Mouse (Mus musculus) hindbrain, postnatal 0 days (tissue): ENCODE measurements around the gene Efs. TPM values are rescaled to one million over a fixed set of nuclear protein-coding genes. Genes with fewer than 3 reads are reported as not detected.
A peak's percentile ranks its signal among the peaks of the same experiment; 100 is the strongest.

Experiments used
- ATAC-seq: fragments of 200-750 bp; cut with Nextera tagmentation; 2 replicates; pipeline ENCODE4 v1.8.0; 2017; ENCODE audit warnings: mild to moderate bottlenecking, moderate TSS enrichment, moderate library complexity
- DNase-seq: peaks from one replicate; pipeline ENCODE4 v3.0.0-alpha.2; 2015; ENCODE audit warnings: low spot score
- H3K27ac ChIP-seq: fragments of 300-500 bp; sonication (generic); 2 replicates; pipeline ENCODE4 v1.5.1; 2014; ENCODE audit warnings: mild to moderate bottlenecking
- H3K27me3 ChIP-seq: fragments of 300-500 bp; sonication (generic); 2 replicates; pipeline ENCODE4 v1.6.1; 2014; ENCODE audit warnings: low read length, mixed read lengths; ENCODE audit not compliant: insufficient read depth
- H3K36me3 ChIP-seq: fragments of 300-500 bp; sonication (generic); 2 replicates; pipeline ENCODE4 v1.6.1; 2014; ENCODE audit warnings: low read length, mixed read lengths; ENCODE audit not compliant: insufficient read depth
- H3K4me1 ChIP-seq: fragments of 300-500 bp; sonication (generic); 2 replicates; pipeline ENCODE4 v1.6.1; 2014; ENCODE audit warnings: antibody characterized with exemption, low read length, mixed read lengths; ENCODE audit not compliant: insufficient read depth
- H3K4me2 ChIP-seq: fragments of 300-500 bp; sonication (generic); 2 replicates; pipeline ENCODE4 v1.6.1; 2014; ENCODE audit warnings: low read depth, mild to moderate bottlenecking, low read length, moderate library complexity, mixed read lengths
- H3K4me3 ChIP-seq: fragments of 300-500 bp; sonication (generic); 2 replicates; pipeline ENCODE4 v1.5.1; 2014; ENCODE audit warnings: low read length
- H3K9ac ChIP-seq: fragments of 300-500 bp; sonication (generic); replicated peaks from 2 replicates; pipeline ENCODE4 v1.6.1; 2014; ENCODE audit warnings: mild to moderate bottlenecking, low read length, moderate library complexity, mixed read lengths
- H3K9me3 ChIP-seq: fragments of 300-500 bp; sonication (generic); 2 replicates; pipeline ENCODE4 v1.6.1; 2016; ENCODE audit warnings: low read length, mixed read lengths
- CTCF ChIP-seq: IDR thresholded peaks from 2 replicates; pipeline ENCODE4 v1.5.1; 2016; ENCODE audit warnings: antibody characterized with exemption, control low read depth, low read depth
- WGBS: fragments of 180-500 bp; shearing (Covaris S2); extraction: QIAGEN DNeasy Blood & Tissue Kit; methylation state at CpG from one replicate; pipeline ENCODE4 v1.1.7; 2014; 5-methylcytosine and 5-hydroxymethylcytosine counted together
- polyA plus RNA-seq: library from polyadenylated mRNA; unstranded; fragments of >200 nt; fragmentation: Nextera tagmentation; extraction: Ambion mirVana; gene quantifications from 2 replicates; pipeline ENCODE4 v1.2.1, GENCODE M21; 2015
- total RNA-seq: library from RNA; depleted of rRNA; stranded (reverse); fragments of >200 nt; gene quantifications from 2 replicates; pipeline ENCODE4 v1.2.3, GENCODE M21; 2014

The Efs gene
- total and polyA plus RNA-seq, 2 experiments from 2014 or later = 13.8 to 38.0 TPM

DNA sequence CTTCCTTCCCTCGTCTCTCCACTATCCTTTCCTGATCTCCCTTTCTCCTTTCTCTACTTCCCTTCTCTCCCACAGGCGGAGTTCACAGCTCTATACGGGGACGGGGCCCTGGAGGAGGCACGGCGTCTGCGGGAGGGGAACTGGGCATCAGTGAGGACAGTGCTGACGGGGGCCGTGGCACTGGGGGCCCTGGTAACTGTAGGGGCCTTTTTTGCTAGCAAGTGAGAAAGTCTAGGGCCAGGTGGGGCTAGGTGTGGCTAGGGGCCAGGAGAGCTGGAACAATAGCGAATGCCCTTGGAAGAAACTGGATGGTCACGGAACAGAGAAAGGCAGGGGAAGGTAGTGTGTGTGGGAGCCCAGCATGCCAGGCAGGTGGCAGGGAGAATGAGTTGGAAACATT lies 40.6 kb downstream of the Efs start:
- DNase-seq (no peak), ATAC-seq (no peak)
- no peak overlapping the region for H3K27ac ChIP-seq
- 90% methylated on average over 11 of the region's 11 CpGs for WGBS
- H3K9me3 ChIP-seq = no peaks in the 10 kb centered on the region
- TF ChIP-seq CTCF = no peak
- no peak overlapping the region for H3K9ac ChIP-seq
- 0 out of 2 replicates have a peak, but pooled peaks cover 4% of the 10 kb centered on the region for H3K36me3 ChIP-seq
- H3K27me3 ChIP-seq = no peaks in the 10 kb centered on the region
- no peak overlapping the region for H3K4me2 ChIP-seq
- no peak overlapping the region for H3K4me3 ChIP-seq
- H3K4me1 ChIP-seq = peaks cover 7% of the 10 kb centered on the region

DNA sequence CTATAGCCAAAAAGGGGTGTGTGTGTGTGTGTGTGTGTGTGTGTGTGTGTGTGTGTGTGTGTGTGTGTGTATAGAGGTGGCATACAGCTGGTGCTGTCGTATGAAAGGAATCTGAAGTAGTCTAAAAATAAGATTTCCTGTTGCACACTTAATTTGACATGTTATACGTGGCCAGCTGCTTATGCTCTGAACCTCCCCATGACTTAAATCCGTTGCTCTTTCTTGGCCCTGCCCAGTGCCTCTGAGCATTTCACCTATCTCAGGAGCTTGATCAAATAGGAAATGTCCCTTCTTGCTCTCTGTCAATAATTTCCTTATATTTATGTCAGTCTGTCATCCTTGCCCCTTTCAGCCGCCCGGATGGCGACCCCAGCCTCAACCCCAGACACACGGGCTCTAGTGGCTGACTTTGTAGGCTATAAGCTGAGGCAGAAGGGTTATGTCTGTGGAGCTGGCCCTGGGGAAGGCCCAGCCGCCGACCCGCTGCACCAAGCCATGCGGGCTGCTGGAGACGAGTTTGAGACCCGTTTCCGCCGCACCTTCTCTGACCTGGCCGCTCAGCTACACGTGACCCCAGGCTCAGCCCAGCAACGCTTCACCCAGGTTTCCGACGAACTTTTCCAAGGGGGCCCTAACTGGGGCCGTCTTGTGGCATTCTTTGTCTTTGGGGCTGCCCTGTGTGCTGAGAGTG lies 41.8 kb downstream of the Efs start:
- peak overlapping the region; percentile 93 for H3K27ac ChIP-seq
- H3K4me3 ChIP-seq = peak overlapping the region; percentile 52
- no peak for TF ChIP-seq CTCF
- no peaks in the 10 kb centered on the region for H3K27me3 ChIP-seq
- H3K36me3 ChIP-seq = 0 out of 2 replicates have a peak, but pooled peaks cover 4% of the 10 kb centered on the region
- no peaks in the 10 kb centered on the region for H3K9me3 ChIP-seq
- H3K4me1 ChIP-seq = peaks cover 7% of the 10 kb centered on the region
- 28% methylated on average over 21 of the region's 21 CpGs for WGBS
- peak overlapping the region; percentile 86 for H3K9ac ChIP-seq
- ATAC-seq (peak; percentile 5; the same call in 1 of the 2 replicates), DNase-seq (no peak)
- peak overlapping the region; percentile 60 for H3K4me2 ChIP-seq

DNA sequence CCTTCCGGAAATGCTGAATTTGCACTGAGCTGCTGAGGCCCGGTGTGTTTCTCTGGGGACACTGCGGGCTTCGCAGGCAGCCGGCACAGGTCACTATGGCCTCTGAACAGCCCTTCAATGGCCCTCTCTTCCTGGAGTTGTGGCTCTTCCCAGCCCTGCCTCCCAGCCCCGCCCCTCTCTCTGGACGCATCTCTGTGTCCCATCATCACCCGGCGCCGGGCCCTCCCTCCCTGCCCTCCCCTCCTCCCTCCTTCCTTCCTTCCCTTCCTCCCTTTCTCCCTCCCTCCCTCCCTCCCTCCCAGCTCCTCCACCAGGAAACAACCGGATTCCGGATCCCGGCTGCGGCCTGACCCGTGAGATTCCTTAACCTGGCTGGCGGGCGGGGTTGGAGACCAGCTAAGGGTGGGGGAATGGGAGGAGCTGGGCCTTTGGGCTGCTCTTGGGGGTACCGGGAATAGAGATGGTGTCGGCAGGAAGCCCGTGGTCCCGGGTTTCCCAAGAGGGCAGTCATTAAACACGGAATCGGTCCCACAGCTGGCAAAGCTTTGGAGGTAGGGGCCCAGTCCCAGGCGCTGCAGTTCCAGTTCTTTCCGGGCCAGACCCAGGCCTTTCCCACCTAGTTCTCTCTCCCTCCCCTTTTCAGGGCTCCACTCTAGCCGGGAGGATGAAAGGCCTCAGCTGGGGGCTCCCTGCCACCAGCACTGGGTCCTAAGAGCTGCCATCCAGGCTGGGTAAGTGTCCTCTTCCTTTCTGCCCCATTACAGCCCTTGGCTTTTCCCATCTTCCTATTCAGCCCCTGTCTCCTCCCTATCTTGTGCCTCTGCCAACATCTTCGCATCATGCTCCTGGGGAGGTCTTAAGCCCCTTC lies 42.5 kb downstream of the Efs start, which contains the start of the genes Bcl2l2 and Gm20521:
Gene Bcl2l2, plus strand, starts transcription at position 224 of the 868 bp plus-strand sequence.
Gene Gm20521, plus strand, starts transcription at position 288 of the 868 bp plus-strand sequence.
- TF ChIP-seq CTCF = no peak
- Histone ChIP-seq H3K9me3 (no peaks in the 10 kb centered on the region), H3K27ac (peak within 1 kb of the TSS; percentile 93), H3K9ac (peak within 1 kb of the TSS; percentile 86), H3K27me3 (no peaks in the 10 kb centered on the region), H3K4me2 (peak within 1 kb of the TSS; percentile 60), H3K4me3 (peak within 1 kb of the TSS; percentile 52), H3K36me3 (0 out of 2 replicates have a peak, but pooled peaks cover 4% of the 10 kb centered on the region), H3K4me1 (peaks cover 7% of the 10 kb centered on the region)
- ATAC-seq (peak; percentile 93), DNase-seq (peak; percentile 92)
- WGBS = under 1% methylated on average over 26 of the region's 27 CpGs

DNA sequence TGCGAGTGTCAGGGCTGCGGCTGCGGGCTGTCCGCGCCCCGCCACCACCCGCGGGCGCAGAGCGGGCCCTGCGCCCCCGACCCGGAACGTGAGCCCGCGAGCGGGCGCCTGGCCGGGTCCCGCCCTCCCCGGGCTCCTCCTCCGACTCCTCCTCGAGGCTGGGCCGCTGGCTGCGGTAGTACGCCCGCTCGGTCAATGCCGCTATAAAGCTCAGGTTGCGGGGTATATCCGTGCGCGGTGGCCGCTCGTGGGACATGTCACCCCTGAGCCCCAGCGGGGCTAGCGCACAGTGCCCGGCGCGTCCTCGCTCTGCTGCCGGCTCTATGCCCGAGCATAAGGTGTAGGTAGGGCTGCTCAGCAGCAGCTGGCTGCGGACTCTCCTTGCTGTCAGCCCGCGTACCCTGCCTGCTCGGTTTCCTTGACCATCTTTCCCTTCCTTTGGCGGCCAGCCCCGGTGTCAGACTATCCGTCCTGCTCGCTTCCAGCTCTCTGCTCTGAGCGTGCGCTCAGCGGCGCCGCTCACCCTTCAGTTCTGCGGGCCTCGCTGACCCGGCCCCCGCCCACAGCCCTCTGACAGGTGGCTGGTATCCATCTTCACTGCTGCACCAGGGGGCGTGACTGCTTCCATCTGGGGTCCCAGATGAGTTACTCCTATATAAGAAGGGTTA lies 48.7 kb downstream of the Efs start, which contains the start of gene Ppp1r3e:
Gene Ppp1r3e, minus strand, starts transcription at position 503 of the 668 bp plus-strand sequence.
- Histone ChIP-seq H3K9ac (peak within 1 kb of the TSS; percentile 89), H3K4me3 (peak within 1 kb of the TSS; percentile 77), H3K27me3 (no peaks in the 10 kb centered on the region), H3K27ac (peak within 1 kb of the TSS; percentile 98), H3K4me2 (peak within 1 kb of the TSS; percentile 94), H3K36me3 (no peaks in the 10 kb centered on the region), H3K9me3 (no peaks in the 10 kb centered on the region), H3K4me1 (no peaks in the 10 kb centered on the region; the same call in 1 of the 2 replicates)
- WGBS = under 1% methylated on average over 58 of the region's 61 CpGs
- ATAC-seq (peak; percentile 86), DNase-seq (peak; percentile 80)
- peak; percentile 42; the same call in 1 of the 2 replicates for TF ChIP-seq CTCF

DNA sequence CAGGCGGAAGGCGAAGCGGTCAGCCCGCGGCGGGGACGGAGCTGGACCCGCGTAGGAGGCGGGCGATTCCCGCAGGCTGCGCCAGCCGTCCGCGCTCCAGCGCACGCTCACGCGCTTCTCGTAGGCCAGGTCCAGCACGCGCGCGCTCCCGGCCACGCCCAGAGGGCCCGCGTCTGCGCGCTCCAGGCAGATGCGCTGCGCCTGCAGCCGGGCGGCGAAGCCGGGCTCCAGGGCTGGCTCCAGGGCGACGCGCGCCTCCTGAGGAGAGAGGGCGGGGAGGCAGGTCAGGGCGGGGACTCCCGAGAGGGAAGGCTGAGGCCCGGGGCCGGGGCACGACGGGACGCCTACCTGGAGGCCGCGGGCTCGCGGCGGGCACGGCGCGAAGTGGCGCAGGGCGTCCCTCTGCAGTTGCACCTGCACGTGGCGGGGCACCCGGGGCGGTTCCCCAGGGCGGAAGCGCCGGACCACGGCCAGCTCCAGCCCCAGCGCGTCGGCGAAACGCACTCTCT lies 49.3 kb downstream of the Efs start:
- DNase-seq (peak; percentile 97), ATAC-seq (peak; percentile 90)
- Histone ChIP-seq H3K9me3 (no peaks in the 10 kb centered on the region), H3K4me2 (peak overlapping the region; percentile 94), H3K9ac (peak overlapping the region; percentile 89), H3K36me3 (no peaks in the 10 kb centered on the region), H3K27ac (peak overlapping the region; percentile 98), H3K4me1 (no peaks in the 10 kb centered on the region; the same call in 1 of the 2 replicates), H3K27me3 (no peaks in the 10 kb centered on the region), H3K4me3 (peak overlapping the region; percentile 77)
- WGBS = 2% methylated on average over 43 of the region's 72 CpGs
- no peak for TF ChIP-seq CTCF
